Mouse (Mus musculus) B cell, adult 67 days (primary cell): ENCODE data around the gene Zfp300. TPM values are rescaled to one million over a fixed set of nuclear protein-coding genes. Genes with fewer than 3 reads are reported as not detected.

Experiments used
- total RNA-seq, 2 experiments: library from RNA; stranded (reverse); gene quantifications; 4 replicates each; pipeline ENCODE4 v1.2.4; 2023

Gene Zfp300
- 1 to 10 TPM in 1 of 2 experiments, under 1 TPM in 1; 0.78 to 1.1 TPM for total RNA-seq

GRCm38 (mm10) chrX:21088983-21089866, at the start of gene Zfp300:
Gene Zfp300 (minus strand): TSS chrX:21089527.

DNA sequence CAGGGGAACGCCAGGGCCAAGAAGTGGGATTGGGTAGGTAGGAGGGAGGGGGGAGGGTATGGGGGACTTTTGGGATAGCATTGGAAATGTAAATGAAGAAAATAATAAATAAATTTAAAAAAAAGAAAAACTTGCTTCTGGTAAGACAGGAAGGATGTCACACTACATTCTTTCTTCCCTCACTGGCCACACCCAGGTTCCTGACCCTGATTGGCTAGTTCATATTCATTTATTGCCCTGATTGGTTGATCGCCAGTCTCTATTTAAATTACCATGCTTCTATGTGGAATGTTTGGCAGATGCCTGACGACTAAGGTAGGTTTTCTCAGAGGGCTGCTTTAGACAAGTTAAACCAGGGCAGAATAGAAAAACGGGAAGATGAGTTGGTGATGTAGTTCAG, 26.2 kb upstream of the Zfp300 start, which contains the start of gene Ssxa1:
Gene Ssxa1, plus strand, starts transcription at position 301 of the 400 bp plus-strand sequence.

DNA sequence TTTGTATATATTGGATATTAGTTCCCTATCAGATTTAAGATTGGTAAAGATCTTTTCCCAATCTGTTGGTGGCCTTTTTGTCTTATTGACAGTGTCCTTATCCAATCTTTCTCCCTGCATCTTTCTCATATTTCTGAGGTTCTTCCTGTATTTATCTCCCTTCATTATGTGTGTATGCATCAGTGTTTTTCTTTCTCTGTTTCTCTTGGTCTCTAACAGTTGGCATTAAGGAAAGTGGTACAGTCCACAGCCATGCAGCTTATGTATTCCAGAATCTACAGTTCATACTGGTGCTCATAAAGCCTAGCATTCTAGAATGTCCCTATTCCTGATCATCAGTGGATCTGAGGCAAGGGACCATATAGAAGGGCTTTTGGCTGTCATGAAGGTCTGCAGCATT, 21.2 kb downstream of the Zfp300 start, which contains the start of gene Spaca5:
Gene Spaca5, plus strand, starts transcription at position 301 of the 400 bp plus-strand sequence.

GRCm38 (mm10) chrX:21061866-21062543, 27.3 kb downstream of the Zfp300 start, which contains the start of gene Zfp182:
Gene Zfp182 (minus strand): TSS chrX:21062316.

Other genes with a start within 250 kb of the Zfp300 start
- not detected for gene Timp1, start 219.4 kb downstream of the Zfp300 start, total RNA-seq
- gene Syn1, start 168.5 kb downstream of the Zfp300 start, total RNA-seq = under 1 TPM; 0.18 to 0.32 TPM
- 10 to 100 TPM; 28.6 to 45.4 TPM for gene Cfp, start 158.0 kb downstream of the Zfp300 start, total RNA-seq
- gene Elk1, start 138.9 kb downstream of the Zfp300 start, total RNA-seq = 10 to 100 TPM; 17.0 to 24.4 TPM
- gene Uxt, start 127.5 kb downstream of the Zfp300 start, total RNA-seq = 10 to 100 TPM; 41.4 to 42.0 TPM
- 10 to 100 TPM; 19.1 to 29.7 TPM for gene Zfp182, start 27.2 kb downstream of the Zfp300 start, total RNA-seq
- not detected for gene Spaca5, start 21.1 kb downstream of the Zfp300 start, total RNA-seq
- not detected for gene Ssxa1, start 26.3 kb upstream of the Zfp300 start, total RNA-seq
- not detected for gene Gm21876, start 86.1 kb upstream of the Zfp300 start, total RNA-seq